Mouse (Mus musculus): ENCODE measurements around the gene Btnl6. TPM values are rescaled to one million over a fixed set of nuclear protein-coding genes. Genes with fewer than 3 reads are reported as not detected.
"Not testable (repeated sequence)": the region's sequence is repeated elsewhere in the genome, so short reads cannot be mapped to it uniquely, and the experiment has no call there.

Gene Btnl6
- total RNA-seq, 1 experiment: not detected

DNA sequence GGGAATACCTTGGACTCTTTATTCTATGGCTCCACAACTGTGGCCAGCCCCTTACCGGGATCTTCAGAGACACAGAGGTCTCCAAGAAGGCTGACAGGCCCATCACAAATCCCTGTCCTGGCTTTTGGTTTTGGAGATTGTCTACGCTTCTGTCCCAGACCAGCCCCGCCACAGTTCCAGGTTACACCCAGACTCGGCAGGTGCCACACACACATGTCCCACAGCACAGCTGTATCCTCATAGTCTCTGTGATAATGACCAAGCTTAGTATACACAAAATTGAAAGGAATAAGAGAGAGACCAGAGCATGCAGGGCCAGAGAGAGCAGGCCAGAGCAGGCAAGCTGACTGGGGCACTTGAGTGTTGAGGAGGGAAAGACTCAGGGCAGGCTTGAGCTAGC, 643 bp upstream of the Btnl6 start:
- no peak overlapping the region for H3K27ac ChIP-seq (ENCODE audit: insufficient read depth, low read depth, low read length, poor library complexity, severe bottlenecking)
- no peaks in the 10 kb centered on the region for H3K36me3 ChIP-seq (ENCODE audit: control insufficient read depth, insufficient read depth, low read length, poor library complexity, severe bottlenecking)
- in situ Hi-C loops (cut with MboI; ENCODE audit: low sequenced_read_pairs in 2 of 2, unreplicated experiment in 2 of 2): no loop called here
- H3K9ac ChIP-seq (ENCODE audit: insufficient read depth, low read depth, low read length, poor library complexity, severe bottlenecking): no peak overlapping the region
- H3K4me3 ChIP-seq (ENCODE audit: insufficient read depth in 1 of 2, low read depth in 1 of 2, low read length in 2 of 2, poor library complexity in 1 of 2, severe bottlenecking in 1 of 2): no peak overlapping the region
- no peaks in the 10 kb centered on the region for H3K4me1 ChIP-seq (ENCODE audit: control insufficient read depth in 2 of 2, insufficient read depth in 2 of 2, low read length in 2 of 2, poor library complexity in 1 of 2)
- no peak for TF ChIP-seq ZNF384 (IDR thresholded peaks at IDR 0.05; ENCODE audit: low read depth, low read length)
- TF ChIP-seq CHD2 (IDR thresholded peaks at IDR 0.05; ENCODE audit: low read depth, low read length): no peak
- no peak for TF ChIP-seq ZC3H11A (IDR thresholded peaks at IDR 0.05; ENCODE audit: borderline replicate concordance, low read depth, low read length)
- no peak for TF ChIP-seq MAFK (IDR thresholded peaks at IDR 0.05; ENCODE audit: insufficient read depth, low read depth, low read length)
- TF ChIP-seq HCFC1 (IDR thresholded peaks at IDR 0.05; ENCODE audit: borderline replicate concordance, insufficient read depth, low read length): no peak
- H3K9me3 ChIP-seq (ENCODE audit: control insufficient read depth, insufficient read depth, low read depth, low read length): no peaks in the 10 kb centered on the region
- DNase-seq (ENCODE audit: low read depth, low spot score): no peak

GRCm38 (mm10) chr17:34516514-34516913, 638 bp downstream of the Btnl6 start:
- Histone ChIP-seq H3K36me3 (ENCODE audit: control insufficient read depth, insufficient read depth, low read length, poor library complexity, severe bottlenecking) (no peaks in the 10 kb centered on the region), H3K4me1 (ENCODE audit: control insufficient read depth in 2 of 2, insufficient read depth in 2 of 2, low read length in 2 of 2, poor library complexity in 1 of 2) (no peaks in the 10 kb centered on the region), H3K27ac (ENCODE audit: insufficient read depth, low read depth, low read length, poor library complexity, severe bottlenecking) (no peak overlapping the region), H3K9ac (ENCODE audit: insufficient read depth, low read depth, low read length, poor library complexity, severe bottlenecking) (no peak overlapping the region), H3K9me3 (ENCODE audit: control insufficient read depth, insufficient read depth, low read depth, low read length) (no peaks in the 10 kb centered on the region), H3K4me3 (ENCODE audit: insufficient read depth in 1 of 2, low read depth in 1 of 2, low read length in 2 of 2, poor library complexity in 1 of 2, severe bottlenecking in 1 of 2) (no peak overlapping the region)
- DNase-seq (ENCODE audit: low read depth, low spot score): no peak
- in situ Hi-C loops (cut with MboI; ENCODE audit: low sequenced_read_pairs in 2 of 2, unreplicated experiment in 2 of 2): no loop called here
- TF ChIP-seq CHD2 (IDR thresholded peaks at IDR 0.05; ENCODE audit: low read depth, low read length) (no peak), MAFK (IDR thresholded peaks at IDR 0.05; ENCODE audit: insufficient read depth, low read depth, low read length) (no peak)

- DNase-seq (ENCODE audit: low read depth, low spot score): peak; percentile 7
- H3K27ac ChIP-seq (ENCODE audit: insufficient read depth, low read depth, low read length, poor library complexity, severe bottlenecking); H3K4me3 ChIP-seq (ENCODE audit: insufficient read depth in 1 of 2, low read depth in 1 of 2, low read length in 2 of 2, poor library complexity in 1 of 2, severe bottlenecking in 1 of 2); H3K36me3 ChIP-seq (ENCODE audit: control insufficient read depth, insufficient read depth, low read length, poor library complexity, severe bottlenecking); in situ Hi-C loops (cut with MboI; ENCODE audit: low sequenced_read_pairs in 2 of 2, unreplicated experiment in 2 of 2); H3K9me3 ChIP-seq (ENCODE audit: control insufficient read depth, insufficient read depth, low read depth, low read length); H3K4me1 ChIP-seq (ENCODE audit: control insufficient read depth in 2 of 2, insufficient read depth in 2 of 2, low read length in 2 of 2, poor library complexity in 1 of 2); H3K9ac ChIP-seq (ENCODE audit: insufficient read depth, low read depth, low read length, poor library complexity, severe bottlenecking): not testable (repeated sequence)
Observed at GRCm38 (mm10) chr17:34511723-34512122, 5.4 kb downstream of the Btnl6 start.

DNA sequence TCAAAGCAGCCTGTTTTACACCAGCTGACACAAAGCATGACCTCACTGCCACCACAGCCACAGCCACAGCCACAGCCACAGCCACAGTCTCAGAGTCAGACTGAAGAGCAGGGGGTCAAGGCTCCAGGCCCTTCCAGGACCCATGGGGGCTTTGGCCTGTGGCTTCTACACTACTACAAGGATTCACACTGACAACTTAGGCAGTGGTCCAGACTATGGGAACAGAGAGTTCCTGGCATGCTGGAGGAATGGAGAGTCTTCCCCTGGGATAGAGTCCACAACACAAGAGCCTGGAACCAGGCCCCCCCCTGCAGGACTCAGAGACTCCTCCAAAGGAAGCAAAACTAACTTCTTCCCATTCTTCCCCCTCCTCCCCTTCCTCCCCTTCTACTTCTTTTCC, 9.6 kb downstream of the Btnl6 start:
- no peak for DNase-seq (ENCODE audit: low read depth, low spot score)
- TF ChIP-seq ZNF384 (IDR thresholded peaks at IDR 0.05; ENCODE audit: low read depth, low read length): no peak
- TF ChIP-seq ZC3H11A (IDR thresholded peaks at IDR 0.05; ENCODE audit: borderline replicate concordance, low read depth, low read length): no peak
- no peak for TF ChIP-seq CHD2 (IDR thresholded peaks at IDR 0.05; ENCODE audit: low read depth, low read length)
- no peak for TF ChIP-seq MAFK (IDR thresholded peaks at IDR 0.05; ENCODE audit: insufficient read depth, low read depth, low read length)
- no peak for TF ChIP-seq HCFC1 (IDR thresholded peaks at IDR 0.05; ENCODE audit: borderline replicate concordance, insufficient read depth, low read length)
- in situ Hi-C loops (cut with MboI; ENCODE audit: low sequenced_read_pairs in 2 of 2, unreplicated experiment in 2 of 2): no loop called here
- Histone ChIP-seq H3K9me3 (ENCODE audit: control insufficient read depth, insufficient read depth, low read depth, low read length) (no peaks in the 10 kb centered on the region), H3K36me3 (ENCODE audit: control insufficient read depth, insufficient read depth, low read length, poor library complexity, severe bottlenecking) (no peaks in the 10 kb centered on the region), H3K4me1 (ENCODE audit: control insufficient read depth in 2 of 2, insufficient read depth in 2 of 2, low read length in 2 of 2, poor library complexity in 1 of 2) (no peaks in the 10 kb centered on the region), H3K27ac (ENCODE audit: insufficient read depth, low read depth, low read length, poor library complexity, severe bottlenecking) (no peak overlapping the region), H3K9ac (ENCODE audit: insufficient read depth, low read depth, low read length, poor library complexity, severe bottlenecking) (no peak overlapping the region), H3K4me3 (ENCODE audit: insufficient read depth in 1 of 2, low read depth in 1 of 2, low read length in 2 of 2, poor library complexity in 1 of 2, severe bottlenecking in 1 of 2) (no peak overlapping the region)

DNA sequence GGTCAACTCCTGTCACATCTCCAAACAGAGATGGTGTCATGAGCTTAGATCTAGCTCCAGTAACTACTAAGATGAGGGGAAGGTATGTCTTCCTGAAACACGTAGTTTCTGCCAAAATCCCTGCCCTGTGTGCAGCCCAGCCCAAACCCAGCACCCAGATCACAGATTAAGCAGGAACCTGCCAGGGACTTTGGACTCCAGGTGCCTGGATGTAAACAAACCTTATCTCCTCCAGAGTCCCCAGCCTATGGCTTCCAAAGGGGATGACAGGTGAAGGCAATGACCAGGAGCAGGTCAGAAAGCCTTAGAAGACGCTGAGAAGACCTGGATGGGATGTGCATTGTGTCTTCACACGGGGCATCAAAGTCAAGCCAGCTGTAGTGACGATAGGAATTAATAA, 19.4 kb downstream of the Btnl6 start:
- in situ Hi-C loops (cut with MboI; ENCODE audit: low sequenced_read_pairs in 2 of 2, unreplicated experiment in 2 of 2); H3K9ac ChIP-seq (ENCODE audit: insufficient read depth, low read depth, low read length, poor library complexity, severe bottlenecking); H3K4me3 ChIP-seq (ENCODE audit: insufficient read depth in 1 of 2, low read depth in 1 of 2, low read length in 2 of 2, poor library complexity in 1 of 2, severe bottlenecking in 1 of 2); H3K4me1 ChIP-seq (ENCODE audit: control insufficient read depth in 2 of 2, insufficient read depth in 2 of 2, low read length in 2 of 2, poor library complexity in 1 of 2); H3K36me3 ChIP-seq (ENCODE audit: control insufficient read depth, insufficient read depth, low read length, poor library complexity, severe bottlenecking); H3K9me3 ChIP-seq (ENCODE audit: control insufficient read depth, insufficient read depth, low read depth, low read length); H3K27ac ChIP-seq (ENCODE audit: insufficient read depth, low read depth, low read length, poor library complexity, severe bottlenecking); DNase-seq (ENCODE audit: low read depth, low spot score): not testable (repeated sequence)

DNA sequence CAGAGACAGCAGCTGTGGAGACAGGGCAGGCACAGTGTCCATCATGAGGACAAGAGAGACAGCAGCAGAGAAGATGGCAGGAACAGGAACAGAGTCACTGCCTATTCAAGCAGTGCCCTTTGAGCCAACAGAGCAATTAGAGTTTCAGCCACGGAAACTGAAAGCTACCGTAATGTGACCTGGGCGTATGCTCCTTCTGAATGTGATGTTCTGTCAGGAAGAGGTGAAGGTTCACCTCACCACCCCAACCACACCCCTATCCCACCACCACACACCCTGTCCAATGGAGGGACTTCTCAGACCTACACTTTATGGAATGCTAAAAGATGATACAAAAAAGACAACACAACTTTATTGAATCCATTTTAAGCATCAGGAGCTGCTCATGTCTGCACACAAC, 19.8 kb downstream of the Btnl6 start:
- H3K9ac ChIP-seq (ENCODE audit: insufficient read depth, low read depth, low read length, poor library complexity, severe bottlenecking); H3K9me3 ChIP-seq (ENCODE audit: control insufficient read depth, insufficient read depth, low read depth, low read length); H3K4me3 ChIP-seq (ENCODE audit: insufficient read depth in 1 of 2, low read depth in 1 of 2, low read length in 2 of 2, poor library complexity in 1 of 2, severe bottlenecking in 1 of 2); in situ Hi-C loops (cut with MboI; ENCODE audit: low sequenced_read_pairs in 2 of 2, unreplicated experiment in 2 of 2); H3K4me1 ChIP-seq (ENCODE audit: control insufficient read depth in 2 of 2, insufficient read depth in 2 of 2, low read length in 2 of 2, poor library complexity in 1 of 2); H3K36me3 ChIP-seq (ENCODE audit: control insufficient read depth, insufficient read depth, low read length, poor library complexity, severe bottlenecking); DNase-seq (ENCODE audit: low read depth, low spot score); H3K27ac ChIP-seq (ENCODE audit: insufficient read depth, low read depth, low read length, poor library complexity, severe bottlenecking): not testable (repeated sequence)

Measured in ES-E14 (cell line).